Mouse (Mus musculus): ENCODE measurements around the gene Gm6367. TPM values are rescaled to one million over a fixed set of nuclear protein-coding genes. Genes with fewer than 3 reads are reported as not detected.
"Not testable (repeated sequence)": the region's sequence is repeated elsewhere in the genome, so short reads cannot be mapped to it uniquely, and the experiment has no call there.

Gene Gm6367
- not detected for total RNA-seq (2021)
- long read RNA-seq, experiment 1, result 0 reads
- long read RNA-seq, experiment 2, result 0 reads

DNA sequence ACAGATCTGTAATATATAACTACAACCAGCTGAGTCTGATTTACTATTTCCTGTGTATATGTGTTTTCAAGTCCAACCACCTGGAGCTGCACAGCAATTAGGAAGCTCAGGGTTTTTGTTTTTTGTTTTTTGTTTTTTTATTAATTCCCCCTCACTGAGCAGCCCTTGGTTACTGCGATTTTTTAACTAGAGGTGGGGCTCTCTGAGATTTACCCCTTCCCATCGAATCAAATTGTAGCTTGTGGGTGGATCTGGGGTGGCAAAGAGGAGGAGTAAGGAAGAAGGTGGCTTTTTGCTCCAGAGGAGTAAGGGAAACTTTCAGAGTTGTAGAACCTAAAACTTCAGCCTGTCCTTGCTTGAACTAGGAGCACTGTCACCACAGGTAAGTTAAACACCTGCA is at the start of gene Gm6367:
TSS of gene Gm6367 (plus strand) at position 301 of the 400 bp plus-strand sequence.
- not testable (repeated sequence) for DNase-seq

Other genes starting within 250 kb of the Gm6367 start
- gene Gm3183, start 123.2 kb upstream of the Gm6367 start, total RNA-seq (2021), result not detected
- gene Gm7942, start 118.3 kb downstream of the Gm6367 start, total RNA-seq (2021), result not detected
- not detected for gene Gm16513, start 194.0 kb downstream of the Gm6367 start, total RNA-seq (2021)

Measured in adrenal gland, postnatal 36 days (tissue).